Mouse (Mus musculus) CH12.LX (cell line): ENCODE results near the gene Gm4064. TPM values are rescaled to one million over a fixed set of nuclear protein-coding genes. Genes with fewer than 3 reads are reported as not detected.
"Not testable (repeated sequence)": the region's sequence is repeated elsewhere in the genome, so short reads cannot be mapped to it uniquely, and the experiment has no call there.

Experiments
- DNase-seq: peaks from one replicate; pipeline ENCODE4 v3.0.0-alpha.2; 2013; ENCODE audit errors: extremely low read depth
- H3K27ac ChIP-seq: 2 replicates; pipeline ENCODE4 v1.5.1; 2012; ENCODE audit warnings: low read depth, mild to moderate bottlenecking, control low read depth, moderate library complexity; ENCODE audit not compliant: insufficient read depth
- H3K27me3 ChIP-seq: replicated peaks from 2 replicates; pipeline ENCODE3; 2012; ENCODE audit warnings: inconsistent platforms
- H3K36me3 ChIP-seq, 2 experiments: replicated peaks in 1 of 2; 2 replicates each; pipeline versions ENCODE3 to v1.6.1; 2012; ENCODE audit warnings: inconsistent platforms in 1 of 2, low read length in 1 of 2, mild to moderate bottlenecking in 1 of 2, mixed read lengths in 1 of 2, moderate library complexity in 1 of 2; ENCODE audit not compliant: control insufficient read depth in 1 of 2, insufficient read depth in 1 of 2
- H3K4me1 ChIP-seq, 2 experiments: 2 replicates each; pipeline ENCODE4 v1.6.1; 2012; ENCODE audit warnings: inconsistent platforms in 1 of 2, moderate library complexity in 1 of 2; ENCODE audit not compliant: insufficient read depth in 2 of 2, control insufficient read depth in 1 of 2
- H3K4me2 ChIP-seq: 2 replicates; pipeline ENCODE4 v1.6.1; 2012; ENCODE audit warnings: low read depth, mild to moderate bottlenecking, control low read depth; ENCODE audit not compliant: poor library complexity, insufficient read depth, severe bottlenecking
- H3K4me3 ChIP-seq, 3 experiments: fragments of 150-350 bp in 1 of 3; sonication (generic) in 1 of 3; replicated peaks in 1 of 3; 2 replicates each; pipeline versions ENCODE3 to v1.5.1; 2011 to 2012; ENCODE audit warnings: low read depth in 2 of 3, low read length in 2 of 3, mild to moderate bottlenecking in 2 of 3, moderate library complexity in 2 of 3, control low read depth in 1 of 3, improper control_type of control experiment in 1 of 3, inconsistent platforms in 1 of 3, mixed read lengths in 1 of 3; ENCODE audit not compliant: poor library complexity in 1 of 3
- H3K79me2 ChIP-seq: replicated peaks from 2 replicates; pipeline ENCODE4 v1.6.1; 2012; ENCODE audit warnings: mild to moderate bottlenecking, moderate library complexity; ENCODE audit not compliant: control insufficient read depth, poor library complexity, insufficient read depth, severe bottlenecking; ENCODE audit errors: extremely low read depth
- H3K9ac ChIP-seq: 2 replicates; pipeline ENCODE4 v1.6.1; 2012; ENCODE audit warnings: low read depth, mild to moderate bottlenecking, control low read depth, moderate library complexity; ENCODE audit not compliant: insufficient read depth
- H3K9me3 ChIP-seq: replicated peaks from 2 replicates; pipeline ENCODE3; 2012; ENCODE audit warnings: low read length, inconsistent platforms, mixed read lengths
- dilution Hi-C: fragments of 300-500 bp; cut with MboI; formaldehyde crosslinking; loops from 2 replicates; pipeline ENCODE4 v1.14.3; 2020; ENCODE audit warnings: low sequenced_read_pairs; ENCODE audit not compliant: extremely low pct_unique_long_range_greater_than_20kb, extremely low pct_ligation_motif_present
- in situ Hi-C: fragments of 300-500 bp; cut with MboI; formaldehyde crosslinking; loops from 3 replicates; pipeline ENCODE4 v1.14.3; 2019; ENCODE audit warnings: low sequenced_read_pairs, low pct_ligation_motif_present, low pct_unique_long_range_greater_than_20kb, mixed read lengths
- polyA plus RNA-seq: library from polyadenylated mRNA; unstranded; fragments of >175 nt; gene quantifications from 2 replicates; pipeline ENCODE4 v1.2.1, GENCODE M21; 2012; ENCODE audit warnings: low read depth; ENCODE audit not compliant: insufficient read length
- total RNA-seq, 2 experiments: library from RNA; depleted of rRNA; stranded (reverse); fragments of 300-350 nt in 1 of 2; fragments of >200 nt in 1 of 2; gene quantifications; 2 replicates each; pipeline ENCODE4 v1.2.3; 2012 to 2014

Gm4064 gene
- total RNA-seq (2012; rRNA removed) (not detected in 2 replicates), total RNA-seq (2014; rRNA removed) (not detected in 2 replicates), polyA plus RNA-seq (not detected in 2 replicates)

DNA sequence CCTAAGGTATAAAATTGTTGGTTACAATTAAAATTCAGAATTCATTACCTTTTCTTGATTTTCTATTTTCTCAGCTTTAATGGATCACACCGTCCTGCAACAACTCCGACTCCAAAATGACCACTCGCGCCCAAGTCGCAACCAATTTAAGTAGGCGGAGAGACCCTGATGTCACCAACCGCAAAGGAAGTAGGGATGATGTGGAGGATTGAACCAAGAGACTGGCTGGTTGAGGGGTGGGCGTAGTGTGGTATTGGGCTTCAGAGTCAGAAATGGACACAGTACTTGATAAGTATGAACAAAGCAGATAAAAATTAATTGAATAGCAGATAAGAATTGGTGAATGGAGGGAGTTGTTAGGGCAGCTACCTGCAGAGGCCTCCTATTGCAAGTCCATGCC, at the start of gene Gm4064:
Gene Gm4064, minus strand, starts transcription at position 101 of the 400 bp plus-strand sequence.
- H3K9me3 ChIP-seq, dilution Hi-C loops, H3K9ac ChIP-seq, H3K79me2 ChIP-seq, H3K27me3 ChIP-seq, H3K4me1 ChIP-seq, in situ Hi-C loops, DNase-seq, H3K36me3 ChIP-seq, H3K4me3 ChIP-seq, H3K27ac ChIP-seq, H3K4me2 ChIP-seq: not testable (repeated sequence)

DNA sequence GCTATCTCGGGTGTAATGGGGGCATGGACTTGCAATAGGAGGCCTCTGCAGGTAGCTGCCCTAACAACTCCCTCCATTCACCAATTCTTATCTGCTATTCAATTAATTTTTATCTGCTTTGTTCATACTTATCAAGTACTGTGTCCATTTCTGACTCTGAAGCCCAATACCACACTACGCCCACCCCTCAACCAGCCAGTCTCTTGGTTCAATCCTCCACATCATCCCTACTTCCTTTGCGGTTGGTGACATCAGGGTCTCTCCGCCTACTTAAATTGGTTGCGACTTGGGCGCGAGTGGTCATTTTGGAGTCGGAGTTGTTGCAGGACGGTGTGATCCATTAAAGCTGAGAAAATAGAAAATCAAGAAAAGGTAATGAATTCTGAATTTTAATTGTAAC, 34.4 kb upstream of the Gm4064 start, which contains the start of the genes Rbmy and Gm10256:
Gene Rbmy, plus strand, starts transcription at position 301 of the 400 bp plus-strand sequence.
Gene Gm10256, plus strand, starts transcription at position 320 of the 400 bp plus-strand sequence.
- H3K27me3 ChIP-seq, in situ Hi-C loops, DNase-seq, H3K79me2 ChIP-seq, H3K4me2 ChIP-seq, H3K36me3 ChIP-seq, H3K9ac ChIP-seq, dilution Hi-C loops, H3K4me1 ChIP-seq, H3K27ac ChIP-seq, H3K9me3 ChIP-seq, H3K4me3 ChIP-seq: not testable (repeated sequence)

Other genes with a start within 250 kb of the Gm4064 start
- gene H2al2c, start 197.1 kb downstream of the Gm4064 start, total RNA-seq (2012; rRNA removed) = not detected in 2 replicates
- gene H2al2c, start 197.1 kb downstream of the Gm4064 start, total RNA-seq (2014; rRNA removed) = not detected in 2 replicates
- not detected in 2 replicates for gene H2al2c, start 197.1 kb downstream of the Gm4064 start, polyA plus RNA-seq
- not detected in 2 replicates for gene Sry, start 132.5 kb downstream of the Gm4064 start, total RNA-seq (2012; rRNA removed)
- not detected in 2 replicates for gene Sry, start 132.5 kb downstream of the Gm4064 start, total RNA-seq (2014; rRNA removed)
- gene Sry, start 132.5 kb downstream of the Gm4064 start, polyA plus RNA-seq = not detected in 2 replicates
- gene H2al2b, start 75.5 kb downstream of the Gm4064 start, total RNA-seq (2012; rRNA removed) = not detected in 2 replicates
- not detected in 2 replicates for gene H2al2b, start 75.5 kb downstream of the Gm4064 start, total RNA-seq (2014; rRNA removed)
- gene H2al2b, start 75.5 kb downstream of the Gm4064 start, polyA plus RNA-seq = not detected in 2 replicates
- not detected in 2 replicates for gene Rbmy, start 34.5 kb upstream of the Gm4064 start, total RNA-seq (2012; rRNA removed)
- not detected in 2 replicates for gene Rbmy, start 34.5 kb upstream of the Gm4064 start, total RNA-seq (2014; rRNA removed)
- gene Rbmy, start 34.5 kb upstream of the Gm4064 start, polyA plus RNA-seq = not detected in 2 replicates
- gene Gm10256, start 34.5 kb upstream of the Gm4064 start, total RNA-seq (2012; rRNA removed) = not detected in 2 replicates
- not detected in 2 replicates for gene Gm10256, start 34.5 kb upstream of the Gm4064 start, total RNA-seq (2014; rRNA removed)
- gene Gm10256, start 34.5 kb upstream of the Gm4064 start, polyA plus RNA-seq = not detected in 2 replicates
- gene Gm10352, start 104.8 kb upstream of the Gm4064 start, total RNA-seq (2012; rRNA removed) = not detected in 2 replicates
- gene Gm10352, start 104.8 kb upstream of the Gm4064 start, total RNA-seq (2014; rRNA removed) = not detected in 2 replicates
- gene Gm10352, start 104.8 kb upstream of the Gm4064 start, polyA plus RNA-seq = not detected in 2 replicates
- gene Gm29289, start 136.4 kb upstream of the Gm4064 start, total RNA-seq (2012; rRNA removed) = not detected in 2 replicates
- gene Gm29289, start 136.4 kb upstream of the Gm4064 start, total RNA-seq (2014; rRNA removed) = not detected in 2 replicates
- gene Gm29289, start 136.4 kb upstream of the Gm4064 start, polyA plus RNA-seq = not detected in 2 replicates